Mouse (Mus musculus): ENCODE measurements at regions not wholly inside any gene's neighbourhood (a gene's known extent, or its start where the extent isn't known, plus 50 kb on each side); places are given as distances from the start of the nearest gene placed in this dataset.

- TF ChIP-seq E2F4 (IDR thresholded peaks at IDR 0.05; ENCODE audit: insufficient read depth) (no peak), POLR2A (IDR thresholded peaks at IDR 0.05; ENCODE audit: insufficient read length, low read depth) (no peak), MYOD1 (IDR thresholded peaks at IDR 0.05; ENCODE audit: control insufficient read depth in 1 of 3, insufficient read length in 2 of 3, low read depth in 2 of 3) (no peak), SRF (IDR thresholded peaks at IDR 0.05; ENCODE audit: control insufficient read depth, insufficient read length, low read depth) (no peak), TCF12 (IDR thresholded peaks at IDR 0.05; ENCODE audit: insufficient read depth, poor library complexity, severe bottlenecking) (no peak)
Observed at GRCm38 (mm10) chr3:21492413-21492812, 584.0 kb upstream of the Tbl1xr1 start.
